Mouse (Mus musculus): ENCODE data around the gene Tbc1d22a. TPM values are rescaled to one million over a fixed set of nuclear protein-coding genes. Genes with fewer than 3 reads are reported as not detected.

Tbc1d22a gene
- total RNA-seq, 2 experiments from 2014 or later: 31.8 to 33.4 TPM

DNA sequence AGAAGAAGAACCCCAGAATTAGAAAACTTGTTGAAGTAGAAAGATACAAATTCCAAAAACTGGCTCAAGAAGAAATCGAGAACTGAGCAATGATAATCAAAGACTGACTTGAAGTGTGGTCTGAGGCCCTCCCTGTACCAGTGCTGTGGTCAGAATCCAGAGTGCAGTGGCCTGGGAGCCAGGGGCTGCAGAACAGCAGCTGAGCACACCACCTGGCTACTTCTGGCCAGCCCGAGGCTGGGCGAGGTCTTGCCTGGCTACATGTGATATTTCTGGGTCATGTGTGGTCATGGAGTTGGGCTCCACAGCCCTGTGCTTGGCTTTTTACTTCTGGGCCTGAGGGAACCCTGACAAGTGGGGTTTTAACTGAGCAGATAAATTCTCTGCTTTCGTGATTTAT lies 292.4 kb downstream of the Tbc1d22a start:
- DNase-seq (ENCODE audit: low spot score in 2 of 2): no peak
- intact Hi-C loops (cut with DNase I): no loop called here

DNA sequence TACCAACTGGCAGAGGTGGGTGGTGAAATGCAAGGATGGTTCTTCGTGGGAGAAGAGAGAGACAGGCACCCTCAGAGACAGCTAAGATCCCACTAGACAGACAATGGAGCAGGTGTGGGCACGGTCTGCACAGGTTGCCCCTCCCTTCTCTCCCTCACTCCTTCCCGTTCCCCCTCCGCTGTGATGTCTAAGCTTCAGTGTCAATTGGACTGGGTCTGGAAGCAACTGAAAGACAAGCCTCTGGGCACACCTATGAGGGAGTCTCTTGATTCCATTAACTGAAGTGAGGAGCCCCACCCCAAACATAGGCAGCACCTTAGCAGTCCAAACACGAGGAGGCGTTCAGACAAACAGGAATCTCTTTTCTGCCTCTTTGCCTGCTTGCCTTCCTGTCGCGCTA lies 293.3 kb downstream of the Tbc1d22a start:
- intact Hi-C loops (cut with DNase I): no loop called here
- DNase-seq (ENCODE audit: low spot score in 2 of 2): no peak

DNA sequence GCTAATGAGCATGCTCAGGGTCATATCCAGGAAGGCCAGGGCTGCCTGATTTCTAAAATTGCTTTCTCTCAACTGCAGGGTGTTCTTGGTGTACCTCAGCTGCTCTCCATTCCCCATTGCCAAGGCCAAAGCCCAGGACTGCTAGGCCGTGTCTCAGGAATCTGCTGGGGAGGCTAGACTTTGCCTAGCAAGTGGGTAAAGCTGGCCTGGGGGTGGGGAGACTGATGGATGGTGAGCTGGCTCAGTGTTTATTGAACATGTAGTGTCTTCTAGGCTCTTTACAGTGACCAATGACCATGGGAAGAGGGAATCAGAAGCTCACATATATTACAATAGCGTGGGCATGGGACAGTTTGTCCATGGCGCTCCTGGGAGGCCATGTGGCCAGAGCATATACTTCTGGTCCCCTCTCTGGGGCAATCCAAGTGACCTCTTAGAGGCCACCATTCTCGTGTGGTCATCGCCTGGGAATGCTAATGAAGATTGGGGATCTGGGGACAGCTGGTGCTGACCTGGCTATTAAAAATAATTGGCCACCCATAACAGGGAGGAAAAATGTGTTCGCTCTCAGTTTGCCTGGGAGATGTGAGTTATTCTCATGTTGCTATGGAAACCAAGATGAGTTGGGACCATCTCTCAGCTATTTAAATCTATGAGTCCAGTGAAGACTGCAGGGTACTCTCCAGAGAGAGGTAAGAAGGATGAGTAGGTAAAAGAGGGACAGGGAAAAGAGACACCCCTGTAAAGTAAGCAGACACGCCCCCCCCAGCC lies 294.3 kb downstream of the Tbc1d22a start:
- DNase-seq (ENCODE audit: low spot score in 2 of 2): no peak
- intact Hi-C loops (cut with DNase I): no loop called here

DNA sequence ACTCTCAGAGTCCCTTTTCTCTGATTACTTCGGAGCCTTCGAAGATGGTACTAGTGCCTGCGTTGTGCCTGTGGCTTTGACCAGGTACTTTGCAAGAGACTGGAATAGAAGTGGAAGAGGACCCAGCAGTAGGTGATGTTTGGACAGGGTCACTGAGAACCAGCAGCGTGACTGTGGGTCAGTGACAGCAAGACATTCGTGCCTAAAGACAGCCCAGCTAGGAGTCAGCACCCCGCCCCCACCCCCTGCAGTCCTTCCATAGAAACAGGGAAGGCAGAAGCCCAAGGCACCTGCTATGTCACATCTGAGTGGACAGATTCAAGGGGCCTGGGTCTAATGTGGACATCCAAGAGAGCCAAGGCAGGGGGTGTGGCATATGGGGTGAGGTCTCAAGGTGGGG lies 295.3 kb downstream of the Tbc1d22a start:
- no peak for DNase-seq (ENCODE audit: low spot score in 2 of 2)

DNA sequence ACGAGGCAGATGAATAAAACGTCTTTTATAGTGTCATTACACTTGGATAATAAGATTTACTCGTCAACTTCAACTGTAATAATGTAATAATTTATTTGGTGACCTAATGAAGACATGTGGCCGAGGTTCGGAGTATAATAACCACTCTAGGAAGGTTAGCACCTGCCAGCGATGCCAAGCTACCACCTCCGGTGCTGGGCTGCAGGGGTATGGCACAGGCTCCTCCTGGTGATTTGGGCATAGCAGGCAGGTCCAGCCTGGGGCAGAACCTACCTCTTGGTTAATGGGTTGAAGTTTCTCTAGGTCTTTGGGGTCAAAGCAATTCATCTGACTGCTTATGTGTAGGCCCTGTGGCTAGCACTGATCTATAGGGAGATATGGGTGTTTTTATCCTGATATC lies 296.9 kb downstream of the Tbc1d22a start:
- no peak for DNase-seq (ENCODE audit: low spot score in 2 of 2)
- intact Hi-C loops (cut with DNase I): no loop called here

More for the DNA sequence above, 295.3 kb downstream of the Tbc1d22a start:
- intact Hi-C loops (cut with DNase I): no loop called here

DNA sequence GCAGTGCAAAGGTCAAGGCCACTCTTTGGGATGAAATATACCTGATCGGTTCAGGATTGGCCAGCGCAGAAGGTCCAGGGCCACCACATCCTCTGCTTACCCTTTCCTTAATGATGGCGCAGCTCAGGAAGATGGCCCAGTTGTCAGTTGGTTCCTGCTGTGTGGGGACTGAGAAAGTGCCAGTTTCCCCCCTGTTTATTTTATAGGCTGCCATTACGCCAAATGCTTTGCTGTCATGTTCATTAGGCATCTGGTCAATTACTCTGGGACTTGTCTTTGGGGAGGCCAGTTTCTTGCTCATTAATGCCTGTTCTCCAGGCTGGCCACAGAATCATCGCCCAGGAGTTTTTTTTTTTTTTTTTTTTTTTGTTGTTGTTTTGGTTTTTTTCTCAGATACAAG lies 299.1 kb downstream of the Tbc1d22a start:
- intact Hi-C loops (cut with DNase I): no loop called here
- DNase-seq (ENCODE audit: low spot score in 2 of 2): no peak

DNA sequence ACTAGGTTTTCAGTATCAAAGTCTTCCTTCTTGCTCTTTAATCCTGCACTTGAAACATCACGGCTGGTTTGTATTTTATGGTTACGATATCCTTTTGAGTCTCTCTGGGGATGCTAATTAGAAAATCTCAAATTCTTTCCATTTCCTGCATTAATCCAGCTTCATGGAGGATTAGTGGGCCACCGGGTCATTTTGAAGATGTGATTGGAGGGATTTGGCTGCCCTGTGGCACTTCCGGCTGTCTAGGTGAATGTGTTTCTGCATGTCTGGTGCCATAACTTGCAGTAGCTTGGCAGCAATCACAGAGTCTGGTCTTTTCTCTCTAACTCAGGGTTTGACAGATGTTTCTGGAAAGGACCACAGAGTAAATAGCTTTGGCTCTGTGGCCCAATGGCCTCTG lies 305.9 kb downstream of the Tbc1d22a start:
- intact Hi-C loops (cut with DNase I): no loop called here

DNA sequence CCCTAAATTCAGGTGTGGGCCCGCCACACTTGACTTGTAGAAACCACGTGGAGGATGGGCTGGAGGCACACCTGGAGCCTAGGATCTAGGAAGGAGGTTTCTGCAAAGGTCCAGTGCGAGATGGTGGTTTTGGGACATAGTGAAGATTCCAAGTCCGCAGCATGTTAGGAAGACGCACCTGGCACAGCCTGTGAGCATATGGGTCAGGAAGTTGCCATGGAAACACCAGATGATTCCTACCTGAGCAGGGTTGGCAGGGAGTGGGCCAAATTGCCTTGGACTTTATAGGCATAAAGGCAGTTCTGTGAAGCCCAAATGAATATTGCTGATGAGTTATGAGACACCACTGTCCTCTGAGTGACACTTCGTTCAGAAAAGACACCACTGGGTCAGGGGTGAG lies 321.1 kb downstream of the Tbc1d22a start:
- intact Hi-C loops (cut with DNase I): no loop called here
- no peak for DNase-seq (ENCODE audit: low spot score in 2 of 2)

More for the DNA sequence above, 305.9 kb downstream of the Tbc1d22a start:
- DNase-seq (ENCODE audit: low spot score in 2 of 2): no peak

DNA sequence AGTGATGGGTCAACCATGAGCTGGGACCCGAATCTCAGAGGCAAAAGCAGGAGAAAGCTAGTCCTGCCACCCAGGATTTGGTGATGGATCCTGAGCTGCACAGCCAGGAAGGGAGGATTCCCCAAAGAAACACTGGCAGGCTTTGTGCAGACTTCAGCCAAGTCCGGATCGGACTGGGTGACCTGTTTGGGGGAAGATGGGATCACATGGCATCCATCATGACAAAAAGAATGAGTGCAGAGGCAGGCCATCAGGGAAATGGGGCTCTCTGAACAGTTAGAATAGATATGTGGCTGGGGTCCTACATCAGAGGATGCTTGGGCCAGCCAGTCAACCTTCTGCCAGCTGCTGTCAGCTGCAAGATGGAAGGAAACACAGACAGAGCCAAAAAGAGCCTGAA lies 328.1 kb downstream of the Tbc1d22a start:
- DNase-seq (ENCODE audit: low spot score in 2 of 2): no peak
- intact Hi-C loops (cut with DNase I): no loop called here

DNA sequence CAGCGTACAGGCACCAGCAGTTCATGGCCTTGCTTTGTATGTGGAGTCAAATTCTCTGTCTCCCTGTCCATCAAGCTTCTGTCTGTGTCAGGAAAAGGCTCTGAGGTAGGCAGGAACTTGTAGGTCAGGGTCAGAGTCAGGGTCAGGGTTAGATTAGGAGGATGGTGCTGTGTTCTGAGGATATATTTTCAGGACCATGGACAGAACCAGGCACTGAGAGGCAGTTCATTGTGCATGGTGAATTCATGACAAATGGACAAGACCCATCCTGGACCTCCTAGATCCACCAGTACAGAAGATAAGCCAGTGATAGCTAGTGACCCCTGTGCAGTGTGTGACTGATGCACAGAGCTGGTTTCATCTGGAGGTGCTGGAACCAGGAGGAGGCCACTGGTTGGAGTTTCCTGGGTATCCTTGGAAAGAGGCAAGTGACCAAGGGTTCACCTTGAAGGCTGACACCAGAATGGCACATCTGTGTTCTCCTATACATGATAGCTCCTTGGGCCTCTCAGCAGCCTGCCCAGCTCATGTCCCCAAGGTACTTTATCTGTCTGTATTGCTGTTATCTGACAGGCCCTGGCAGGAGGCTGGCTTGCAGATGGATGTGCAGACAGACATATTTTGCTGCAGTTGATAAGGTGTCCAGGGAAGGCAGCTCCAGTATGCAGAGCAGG lies 330.0 kb downstream of the Tbc1d22a start:
- no peak for DNase-seq (ENCODE audit: low spot score in 2 of 2)
- intact Hi-C loops (cut with DNase I): no loop called here

Other genes starting within 250 kb of the Tbc1d22a start
- gene Celsr1, start 180.7 kb upstream of the Tbc1d22a start, total RNA-seq (2021): 1 to 10 TPM; 3.4 to 4.3 TPM
- gene Gramd4, start 156.8 kb upstream of the Tbc1d22a start, total RNA-seq (2021): 10 to 100 TPM; 34.9 to 49.4 TPM
- 10 to 100 TPM; 55.1 to 58.1 TPM for gene Cerk, start 28.3 kb upstream of the Tbc1d22a start, total RNA-seq (2021)